Mouse (Mus musculus): Measurements from ENCODE around the gene Flvcr2. TPM values are rescaled to one million over a fixed set of nuclear protein-coding genes. Genes with fewer than 3 reads are reported as not detected.

Gene Flvcr2
- polyA plus RNA-seq, 1 experiment from 2014 or later, result 3.3 TPM

DNA sequence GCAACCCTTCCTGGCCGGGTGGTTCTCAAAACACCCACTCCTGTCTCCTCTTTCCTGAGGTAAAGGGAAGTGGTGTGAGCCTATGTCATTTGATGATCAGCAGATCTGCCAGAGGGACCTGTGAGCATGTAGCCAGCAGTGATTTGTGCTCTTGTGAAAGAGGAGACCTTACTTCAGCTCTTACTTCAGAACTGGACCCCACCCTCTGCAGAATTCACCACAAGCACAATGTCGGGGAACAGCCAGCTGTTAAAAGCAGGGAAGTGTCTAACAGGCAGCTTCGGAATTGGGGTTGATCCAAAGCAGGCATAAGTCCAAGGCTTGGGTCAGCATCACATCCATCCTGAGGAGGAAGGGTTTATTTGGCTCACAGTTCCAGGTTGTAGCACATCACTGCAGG is 25.0 kb downstream of the Flvcr2 start:
- WGBS, result 87% methylated on average over 3 of the region's 3 CpGs
- no peak overlapping the region for H3K9ac ChIP-seq (replicated peaks; ENCODE audit: low read depth, low read length)
- ATAC-seq (ENCODE audit: low read depth), result no peak

DNA sequence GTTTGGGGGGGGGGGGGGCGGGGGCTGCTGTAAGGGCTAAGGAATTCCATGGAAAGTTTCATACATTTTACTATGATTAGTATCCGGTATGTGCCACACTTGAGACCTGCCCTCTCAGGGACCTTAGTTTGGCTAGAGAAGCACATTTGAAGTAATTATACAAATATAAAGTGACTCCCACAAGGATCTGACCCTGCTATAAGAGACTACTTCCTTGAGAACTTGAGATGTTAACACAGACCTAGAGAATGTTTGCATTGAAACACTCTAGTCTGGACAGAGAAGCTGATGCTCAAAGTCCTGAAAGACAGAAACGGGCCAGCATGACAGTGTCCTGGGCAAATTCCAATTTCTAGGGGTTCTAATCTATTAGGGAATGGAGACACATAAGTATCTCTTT is 32.6 kb downstream of the Flvcr2 start:
- Histone ChIP-seq H3K4me2 (ENCODE audit: low read depth, low read length) (no peak overlapping the region), H3K4me3 (ENCODE audit: low read depth, low read length) (no peak overlapping the region), H3K4me1 (ENCODE audit: control insufficient read depth, insufficient read depth, low read length) (no peaks in the 10 kb centered on the region), H3K9me3 (ENCODE audit: control insufficient read depth, low read length) (no peaks in the 10 kb centered on the region; the same call in 1 of the 2 replicates), H3K27ac (ENCODE audit: low read depth, low read length) (no peak overlapping the region), H3K27me3 (ENCODE audit: control insufficient read depth, insufficient read depth, low read length) (no peaks in the 10 kb centered on the region), H3K36me3 (ENCODE audit: control insufficient read depth, insufficient read depth, low read length) (no peaks in the 10 kb centered on the region), H3K9ac (replicated peaks; ENCODE audit: low read depth, low read length) (no peak overlapping the region)
- ATAC-seq (ENCODE audit: low read depth), result no peak
- WGBS, result 86% methylated on average over 3 of the region's 3 CpGs

More for the DNA sequence above, 25.0 kb downstream of the Flvcr2 start:
- H3K27ac ChIP-seq (ENCODE audit: low read depth, low read length), result no peak overlapping the region
- H3K4me3 ChIP-seq (ENCODE audit: low read depth, low read length), result no peak overlapping the region
- H3K36me3 ChIP-seq (ENCODE audit: control insufficient read depth, insufficient read depth, low read length), result no peaks in the 10 kb centered on the region
- no peaks in the 10 kb centered on the region; the same call in 1 of the 2 replicates for H3K9me3 ChIP-seq (ENCODE audit: control insufficient read depth, low read length)
- no peaks in the 10 kb centered on the region for H3K27me3 ChIP-seq (ENCODE audit: control insufficient read depth, insufficient read depth, low read length)
- no peaks in the 10 kb centered on the region for H3K4me1 ChIP-seq (ENCODE audit: control insufficient read depth, insufficient read depth, low read length)
- no peak overlapping the region for H3K4me2 ChIP-seq (ENCODE audit: low read depth, low read length)

DNA sequence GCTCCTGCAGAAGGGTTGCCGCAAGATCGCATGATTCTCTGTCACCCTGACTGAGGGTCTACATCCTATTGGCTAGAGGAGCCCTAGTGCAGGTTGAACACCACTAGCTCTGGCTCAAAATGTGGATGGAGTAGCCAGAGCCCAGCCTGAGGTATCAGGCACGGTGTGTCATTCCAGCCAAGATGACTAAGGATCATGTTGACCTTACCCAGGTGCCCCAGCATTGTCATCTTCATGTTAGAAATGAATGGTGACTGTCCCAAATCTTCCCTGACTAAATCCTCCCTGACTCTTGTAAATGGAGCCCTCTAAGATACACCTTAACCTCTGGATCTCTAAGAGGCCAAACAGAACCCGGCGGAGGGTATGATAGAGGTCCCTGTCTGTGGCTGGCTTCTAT is 33.4 kb downstream of the Flvcr2 start:
- H3K4me1 ChIP-seq (ENCODE audit: control insufficient read depth, insufficient read depth, low read length), result no peaks in the 10 kb centered on the region
- no peak overlapping the region for H3K9ac ChIP-seq (replicated peaks; ENCODE audit: low read depth, low read length)
- no peak overlapping the region for H3K27ac ChIP-seq (ENCODE audit: low read depth, low read length)
- no peak for ATAC-seq (ENCODE audit: low read depth)
- H3K9me3 ChIP-seq (ENCODE audit: control insufficient read depth, low read length), result no peaks in the 10 kb centered on the region
- 95% methylated on average over 5 of the region's 5 CpGs for WGBS
- H3K27me3 ChIP-seq (ENCODE audit: control insufficient read depth, insufficient read depth, low read length), result no peaks in the 10 kb centered on the region
- H3K4me2 ChIP-seq (ENCODE audit: low read depth, low read length), result no peak overlapping the region
- H3K36me3 ChIP-seq (ENCODE audit: control insufficient read depth, insufficient read depth, low read length), result no peaks in the 10 kb centered on the region
- H3K4me3 ChIP-seq (ENCODE audit: low read depth, low read length), result no peak overlapping the region

DNA sequence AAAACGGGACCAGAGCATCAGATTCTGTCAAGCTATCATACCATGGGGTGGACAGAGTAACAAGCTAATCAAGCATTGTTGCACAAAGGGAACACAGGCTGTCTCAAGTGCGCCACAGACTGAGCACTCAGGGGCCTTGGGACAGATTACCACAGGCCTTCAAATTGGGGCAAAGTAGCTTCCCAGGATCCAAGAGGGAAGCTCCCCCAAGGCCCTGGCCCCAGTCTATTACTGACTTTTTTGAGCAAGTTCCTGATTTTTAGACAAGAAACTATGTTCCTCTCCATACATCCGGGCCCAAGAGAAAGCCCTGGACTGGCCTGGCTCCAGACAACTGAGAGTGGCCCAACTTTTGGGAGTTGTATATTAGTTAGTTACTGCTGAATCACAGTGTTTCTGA is 35.3 kb downstream of the Flvcr2 start:
- H3K9me3 ChIP-seq (ENCODE audit: control insufficient read depth, low read length), result no peaks in the 10 kb centered on the region
- H3K4me1 ChIP-seq (ENCODE audit: control insufficient read depth, insufficient read depth, low read length), result no peaks in the 10 kb centered on the region
- no peak overlapping the region for H3K9ac ChIP-seq (replicated peaks; ENCODE audit: low read depth, low read length)
- no peak overlapping the region for H3K4me2 ChIP-seq (ENCODE audit: low read depth, low read length)
- no peak overlapping the region for H3K27ac ChIP-seq (ENCODE audit: low read depth, low read length)
- no peak for ATAC-seq (ENCODE audit: low read depth)
- no peaks in the 10 kb centered on the region for H3K27me3 ChIP-seq (ENCODE audit: control insufficient read depth, insufficient read depth, low read length)
- 95% methylated on average over 3 of the region's 3 CpGs for WGBS
- H3K36me3 ChIP-seq (ENCODE audit: control insufficient read depth, insufficient read depth, low read length), result no peaks in the 10 kb centered on the region
- H3K4me3 ChIP-seq (ENCODE audit: low read depth, low read length), result no peak overlapping the region

DNA sequence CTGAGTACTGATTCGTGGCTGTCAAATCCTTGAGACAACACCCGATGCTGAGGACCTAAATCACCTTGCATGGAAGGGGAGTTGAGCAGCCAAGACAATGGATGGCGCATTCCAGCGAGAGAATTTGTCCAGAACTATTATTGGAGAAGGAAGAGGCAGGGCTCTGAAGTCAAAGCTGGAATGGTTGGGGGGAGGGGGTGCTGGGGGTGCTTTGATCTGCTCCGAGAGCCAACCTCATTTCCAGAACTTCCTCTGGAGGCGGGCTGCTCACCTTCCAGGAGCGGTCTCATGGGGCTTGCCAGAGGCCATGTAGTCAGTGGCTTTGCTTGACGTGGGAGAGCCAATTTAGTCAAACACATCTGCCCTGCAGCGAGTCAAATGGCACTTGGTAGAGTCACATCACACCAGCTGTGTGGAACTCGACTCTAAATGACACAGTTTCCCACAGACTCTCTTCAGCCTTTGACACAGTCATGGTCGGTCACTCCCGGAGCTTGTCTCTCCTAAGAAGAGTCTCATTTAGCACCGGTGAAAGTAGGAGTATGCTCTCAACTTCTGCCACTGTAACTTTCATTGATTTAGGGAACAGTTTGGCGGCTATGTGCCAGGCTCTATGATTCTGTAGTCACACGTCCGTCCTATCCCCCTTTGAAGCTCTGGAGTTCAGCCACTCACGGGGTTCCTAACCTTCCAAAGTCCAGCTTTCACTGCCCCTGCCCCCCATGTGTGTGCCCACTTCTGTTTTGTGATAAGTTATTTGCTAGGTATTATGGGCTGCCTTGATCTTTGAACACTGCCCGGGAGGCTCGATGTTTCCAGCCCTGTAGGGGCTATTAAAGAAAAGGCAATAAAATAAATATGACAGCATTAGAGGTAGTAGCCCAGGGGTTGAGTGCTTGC is 38.8 kb downstream of the Flvcr2 start:
- H3K27me3 ChIP-seq (ENCODE audit: control insufficient read depth, insufficient read depth, low read length), result no peaks in the 10 kb centered on the region
- no peak overlapping the region for H3K4me3 ChIP-seq (ENCODE audit: low read depth, low read length)
- 56% methylated on average over 19 of the region's 19 CpGs for WGBS
- no peaks in the 10 kb centered on the region for H3K36me3 ChIP-seq (ENCODE audit: control insufficient read depth, insufficient read depth, low read length)
- no peak overlapping the region for H3K9ac ChIP-seq (replicated peaks; ENCODE audit: low read depth, low read length)
- H3K4me2 ChIP-seq (ENCODE audit: low read depth, low read length), result no peak overlapping the region
- no peaks in the 10 kb centered on the region for H3K4me1 ChIP-seq (ENCODE audit: control insufficient read depth, insufficient read depth, low read length)
- no peak overlapping the region for H3K27ac ChIP-seq (ENCODE audit: low read depth, low read length)
- H3K9me3 ChIP-seq (ENCODE audit: control insufficient read depth, low read length), result no peaks in the 10 kb centered on the region
- no peak for ATAC-seq (ENCODE audit: low read depth)

DNA sequence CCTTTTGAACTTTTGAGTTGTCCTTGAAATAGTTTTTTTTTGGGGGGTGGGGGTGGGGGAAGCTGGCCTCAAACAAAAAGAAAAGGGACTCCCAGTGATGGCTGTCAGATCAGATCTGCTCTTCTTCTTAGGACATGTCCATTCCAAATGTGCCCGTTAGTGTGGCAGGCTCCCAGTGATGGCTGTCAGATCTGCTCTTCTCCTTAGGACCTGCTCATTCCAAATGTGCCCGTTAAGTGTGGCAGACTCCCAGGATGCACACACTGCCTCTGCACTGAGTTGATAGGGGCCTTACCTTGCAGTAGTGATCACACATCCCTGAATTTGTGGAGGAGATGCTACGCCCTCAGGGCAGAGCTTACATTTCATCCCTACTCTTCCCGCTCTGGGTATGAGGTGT is 45.8 kb downstream of the Flvcr2 start:
- no peak overlapping the region for H3K27ac ChIP-seq (ENCODE audit: low read depth, low read length)
- H3K27me3 ChIP-seq (ENCODE audit: control insufficient read depth, insufficient read depth, low read length), result no peaks in the 10 kb centered on the region
- 88% methylated on average over 4 of the region's 4 CpGs for WGBS
- H3K4me1 ChIP-seq (ENCODE audit: control insufficient read depth, insufficient read depth, low read length), result no peaks in the 10 kb centered on the region
- H3K4me3 ChIP-seq (ENCODE audit: low read depth, low read length), result no peak overlapping the region
- no peaks in the 10 kb centered on the region for H3K9me3 ChIP-seq (ENCODE audit: control insufficient read depth, low read length)
- no peak for ATAC-seq (ENCODE audit: low read depth)
- H3K36me3 ChIP-seq (ENCODE audit: control insufficient read depth, insufficient read depth, low read length), result no peaks in the 10 kb centered on the region
- no peak overlapping the region for H3K4me2 ChIP-seq (ENCODE audit: low read depth, low read length)
- no peak overlapping the region for H3K9ac ChIP-seq (replicated peaks; ENCODE audit: low read depth, low read length)

DNA sequence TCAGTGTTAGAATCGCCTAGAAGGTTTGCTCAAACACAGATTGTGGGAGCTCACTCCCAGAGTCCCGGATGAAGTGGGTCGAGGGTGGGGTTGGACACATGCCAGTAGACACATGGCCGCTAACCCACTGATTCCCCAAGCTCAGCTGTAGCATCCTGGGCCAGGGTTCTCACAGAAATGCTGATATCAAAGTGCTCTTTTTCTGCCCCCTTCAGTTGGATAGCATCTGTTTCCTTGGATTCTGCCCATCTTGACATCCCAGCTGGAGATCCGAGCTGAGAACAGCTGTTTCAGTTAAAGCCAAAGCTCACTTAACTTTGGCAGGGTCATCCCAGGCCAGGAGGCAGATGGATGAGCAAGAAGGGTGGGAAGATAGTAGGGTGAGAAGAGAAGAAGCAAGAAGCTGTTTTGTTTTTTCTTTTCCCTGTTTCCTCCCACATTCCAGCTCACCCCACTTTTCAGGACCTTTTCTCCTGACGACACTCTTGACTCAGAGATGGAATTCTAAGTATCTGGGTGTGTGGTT is 46.5 kb downstream of the Flvcr2 start:
- ATAC-seq (ENCODE audit: low read depth), result no peak
- 66% methylated on average over 6 of the region's 6 CpGs for WGBS
- Histone ChIP-seq H3K27me3 (ENCODE audit: control insufficient read depth, insufficient read depth, low read length) (no peaks in the 10 kb centered on the region), H3K27ac (ENCODE audit: low read depth, low read length) (no peak overlapping the region), H3K4me1 (ENCODE audit: control insufficient read depth, insufficient read depth, low read length) (no peaks in the 10 kb centered on the region), H3K4me2 (ENCODE audit: low read depth, low read length) (no peak overlapping the region), H3K4me3 (ENCODE audit: low read depth, low read length) (no peak overlapping the region), H3K36me3 (ENCODE audit: control insufficient read depth, insufficient read depth, low read length) (no peaks in the 10 kb centered on the region), H3K9ac (replicated peaks; ENCODE audit: low read depth, low read length) (no peak overlapping the region), H3K9me3 (ENCODE audit: control insufficient read depth, low read length) (no peaks in the 10 kb centered on the region)

DNA sequence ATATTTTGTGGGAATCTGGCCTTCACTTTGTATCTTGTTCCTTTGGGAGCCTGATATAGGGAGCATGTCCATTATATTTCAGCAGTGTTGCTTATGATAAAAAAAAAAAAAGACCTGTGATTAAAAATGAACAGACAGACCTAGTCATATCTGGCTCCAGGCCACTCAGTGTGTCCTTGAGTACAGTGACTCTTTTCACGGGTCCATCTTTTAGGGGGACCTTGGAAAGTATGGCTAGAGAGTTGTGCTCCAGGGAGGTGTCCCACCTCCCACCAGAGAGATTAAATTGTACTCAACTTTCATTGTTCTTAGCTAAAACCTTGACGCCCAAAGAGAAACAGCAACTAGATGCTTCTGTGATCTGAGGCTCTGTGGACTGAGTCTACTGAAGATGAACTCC is 47.8 kb downstream of the Flvcr2 start:
- 86% methylated on average over 2 of the region's 2 CpGs for WGBS

DNA sequence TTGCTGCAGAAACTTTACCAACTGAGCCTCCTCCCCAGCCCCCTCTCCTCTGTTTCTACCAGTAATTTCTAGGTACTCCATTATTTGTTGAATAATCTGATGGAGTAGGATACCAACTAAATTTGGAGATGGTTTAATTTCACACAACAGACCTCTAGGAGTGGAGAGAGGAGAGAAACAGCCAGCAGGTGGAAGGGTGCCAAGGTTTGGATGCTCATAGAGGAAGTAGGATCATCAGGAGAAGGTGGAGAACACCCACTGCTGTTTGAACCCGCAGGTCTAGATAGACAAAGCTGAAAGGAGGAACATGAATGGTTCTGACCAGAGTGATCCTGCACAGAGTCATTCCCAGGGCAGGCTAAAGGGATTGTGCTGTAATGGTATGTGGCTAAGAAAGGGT is 49.2 kb downstream of the Flvcr2 start:
- Histone ChIP-seq H3K4me2 (ENCODE audit: low read depth, low read length) (no peak overlapping the region), H3K4me3 (ENCODE audit: low read depth, low read length) (no peak overlapping the region), H3K9ac (replicated peaks; ENCODE audit: low read depth, low read length) (no peak overlapping the region), H3K27ac (ENCODE audit: low read depth, low read length) (no peak overlapping the region), H3K9me3 (ENCODE audit: control insufficient read depth, low read length) (no peaks in the 10 kb centered on the region), H3K36me3 (ENCODE audit: control insufficient read depth, insufficient read depth, low read length) (no peaks in the 10 kb centered on the region), H3K4me1 (ENCODE audit: control insufficient read depth, insufficient read depth, low read length) (no peaks in the 10 kb centered on the region), H3K27me3 (ENCODE audit: control insufficient read depth, insufficient read depth, low read length) (no peaks in the 10 kb centered on the region)
- no peak for ATAC-seq (ENCODE audit: low read depth)
- 76% methylated on average over 1 of the region's 1 CpGs for WGBS

More for the DNA sequence above, 47.8 kb downstream of the Flvcr2 start:
- no peak for ATAC-seq (ENCODE audit: low read depth)
- Histone ChIP-seq H3K4me2 (ENCODE audit: low read depth, low read length) (no peak overlapping the region), H3K27ac (ENCODE audit: low read depth, low read length) (no peak overlapping the region), H3K27me3 (ENCODE audit: control insufficient read depth, insufficient read depth, low read length) (no peaks in the 10 kb centered on the region), H3K9ac (replicated peaks; ENCODE audit: low read depth, low read length) (no peak overlapping the region), H3K36me3 (ENCODE audit: control insufficient read depth, insufficient read depth, low read length) (no peaks in the 10 kb centered on the region), H3K4me3 (ENCODE audit: low read depth, low read length) (no peak overlapping the region), H3K4me1 (ENCODE audit: control insufficient read depth, insufficient read depth, low read length) (no peaks in the 10 kb centered on the region), H3K9me3 (ENCODE audit: control insufficient read depth, low read length) (no peaks in the 10 kb centered on the region)
